Mouse (Mus musculus) stomach, embryonic 15.5 days (tissue): ENCODE measurements around the gene Pelp1. TPM values are rescaled to one million over a fixed set of nuclear protein-coding genes. Genes with fewer than 3 reads are reported as not detected.
"Not testable (repeated sequence)": the region's sequence is repeated elsewhere in the genome, so short reads cannot be mapped to it uniquely, and the experiment has no call there.

ENCODE experiments used
- ATAC-seq: fragments of 200-750 bp; cut with Nextera tagmentation; 2 replicates; pipeline ENCODE4 v1.8.0; 2017; ENCODE audit warnings: low read depth, moderate number of reproducible peaks, moderate TSS enrichment; ENCODE audit not compliant: insufficient read depth, low FRiP score
- H3K27ac ChIP-seq: fragments of 300-500 bp; sonication (generic); 2 replicates; pipeline ENCODE4 v1.5.1; 2015; ENCODE audit warnings: mild to moderate bottlenecking, inconsistent platforms
- H3K27me3 ChIP-seq: fragments of 300-500 bp; sonication (generic); replicated peaks from 2 replicates; pipeline ENCODE4 v1.6.1; 2015; ENCODE audit warnings: inconsistent platforms
- H3K36me3 ChIP-seq: fragments of 300-500 bp; sonication (generic); 2 replicates; pipeline ENCODE4 v1.6.1; 2015; ENCODE audit warnings: inconsistent platforms
- H3K4me1 ChIP-seq: fragments of 300-500 bp; sonication (generic); 2 replicates; pipeline ENCODE4 v1.6.1; 2015; ENCODE audit warnings: inconsistent platforms
- H3K4me2 ChIP-seq: fragments of 300-500 bp; sonication (generic); 2 replicates; pipeline ENCODE4 v1.6.1; 2015; ENCODE audit warnings: mild to moderate bottlenecking, inconsistent platforms
- H3K4me3 ChIP-seq: fragments of 300-500 bp; sonication (generic); replicated peaks from 2 replicates; pipeline ENCODE4 v1.5.1; 2015; ENCODE audit warnings: inconsistent platforms
- H3K9ac ChIP-seq: fragments of 300-500 bp; sonication (generic); 2 replicates; pipeline ENCODE4 v1.6.1; 2015; ENCODE audit warnings: inconsistent platforms
- H3K9me3 ChIP-seq: fragments of 300-500 bp; sonication (generic); 2 replicates; pipeline ENCODE4 v1.6.1; 2016; ENCODE audit warnings: inconsistent platforms
- WGBS: fragments of 180-500 bp; shearing (Covaris S2); methylation state at CpG from one replicate; pipeline ENCODE4 v1.1.7; 2015; 5-methylcytosine and 5-hydroxymethylcytosine counted together
- polyA plus RNA-seq: library from polyadenylated mRNA; unstranded; fragments of >200 nt; fragmentation: Nextera tagmentation; extraction: Ambion mirVana; gene quantifications from 2 replicates; pipeline ENCODE4 v1.2.1, GENCODE M21; 2015

Gene Pelp1
- polyA plus RNA-seq, 1 experiment from 2014 or later, result 31.5 TPM

DNA sequence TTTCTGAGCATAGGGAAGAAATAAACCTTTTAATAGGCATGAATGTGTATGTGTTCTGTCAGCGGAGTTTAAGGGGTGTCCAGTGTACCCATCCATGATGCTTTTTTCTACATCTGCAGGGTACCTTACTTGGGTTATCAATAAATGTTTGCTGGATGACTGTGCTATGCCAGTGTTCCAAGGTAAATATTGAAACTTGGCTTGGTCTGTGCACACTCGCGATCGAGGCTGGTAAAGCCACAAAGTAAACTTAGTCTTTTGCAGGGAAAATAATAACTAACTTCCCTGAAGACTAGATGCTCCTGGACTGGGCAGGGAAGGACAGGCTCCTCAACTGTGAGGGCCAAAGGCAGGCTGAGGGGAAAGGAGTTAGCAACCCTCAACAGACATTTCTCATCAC, 30.8 kb upstream of the Pelp1 start:
- 65% methylated on average over 4 of the region's 4 CpGs for WGBS
- H3K27me3 ChIP-seq, result no peaks in the 10 kb centered on the region
- no peak overlapping the region for H3K4me3 ChIP-seq
- peaks cover 18% of the 10 kb centered on the region for H3K36me3 ChIP-seq
- ATAC-seq, result no peak
- no peaks in the 10 kb centered on the region for H3K9me3 ChIP-seq
- H3K9ac ChIP-seq, result no peak overlapping the region
- H3K27ac ChIP-seq, result no peak overlapping the region
- no peak overlapping the region for H3K4me2 ChIP-seq
- H3K4me1 ChIP-seq, result no peaks in the 10 kb centered on the region

DNA sequence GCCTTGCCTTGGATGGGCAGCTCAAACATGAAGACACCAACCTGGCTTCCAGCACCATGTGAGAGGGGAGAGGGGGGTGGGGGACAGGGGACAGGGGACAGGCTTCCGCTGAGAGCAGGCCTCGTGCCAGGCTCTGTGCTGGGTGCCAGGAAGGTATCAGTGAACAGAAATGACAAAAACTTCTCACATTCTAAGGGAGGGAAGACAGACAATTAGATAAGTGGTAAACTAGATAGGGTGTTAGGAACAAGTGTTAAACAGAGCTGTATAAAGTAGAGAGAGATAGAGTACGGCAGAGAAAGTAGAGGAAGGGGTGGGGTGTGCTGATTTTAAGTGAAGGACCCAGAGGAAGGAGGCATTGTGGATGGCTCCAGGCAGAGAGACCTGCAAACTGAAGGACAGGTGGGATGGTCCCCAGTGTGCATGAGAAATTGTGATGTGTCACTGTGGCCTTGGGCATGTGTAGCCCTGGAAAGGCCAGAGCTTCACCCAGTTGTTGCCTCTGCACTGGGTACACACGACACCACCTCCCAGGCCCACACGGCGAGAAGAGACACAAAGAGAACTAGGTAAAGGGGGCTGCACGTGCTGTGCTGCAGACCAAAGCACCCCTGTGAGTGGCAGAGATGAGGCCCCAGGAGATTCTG, 29.0 kb upstream of the Pelp1 start:
- H3K36me3 ChIP-seq, result peaks cover 18% of the 10 kb centered on the region
- H3K4me3 ChIP-seq, result no peak overlapping the region
- H3K4me1 ChIP-seq, result no peaks in the 10 kb centered on the region
- no peak overlapping the region for H3K4me2 ChIP-seq
- no peak overlapping the region for H3K27ac ChIP-seq
- H3K9ac ChIP-seq, result no peak overlapping the region
- ATAC-seq, result no peak
- H3K9me3 ChIP-seq, result no peaks in the 10 kb centered on the region
- WGBS, result 86% methylated on average over 7 of the region's 7 CpGs
- H3K27me3 ChIP-seq, result no peaks in the 10 kb centered on the region

- Histone ChIP-seq H3K27me3 (no peaks in the 10 kb centered on the region), H3K9me3 (no peaks in the 10 kb centered on the region), H3K4me2 (no peak overlapping the region), H3K9ac (no peak overlapping the region), H3K36me3 (peaks cover 18% of the 10 kb centered on the region), H3K4me3 (no peak overlapping the region), H3K27ac (no peak overlapping the region), H3K4me1 (peaks cover 7% of the 10 kb centered on the region)
- no peak for ATAC-seq
- WGBS, result 77% methylated on average over 6 of the region's 6 CpGs
Observed at GRCm38 (mm10) chr11:70437426-70437825, 27.6 kb upstream of the Pelp1 start.

GRCm38 (mm10) chr11:70435476-70435875, 25.6 kb upstream of the Pelp1 start:
- H3K4me2 ChIP-seq, result no peak overlapping the region
- peaks cover 18% of the 10 kb centered on the region for H3K36me3 ChIP-seq
- H3K9me3 ChIP-seq, result no peaks in the 10 kb centered on the region
- no peak overlapping the region for H3K27ac ChIP-seq
- no peak overlapping the region for H3K4me3 ChIP-seq
- WGBS, result 63% methylated on average over 5 of the region's 5 CpGs
- H3K4me1 ChIP-seq, result peaks cover 7% of the 10 kb centered on the region
- H3K9ac ChIP-seq, result no peak overlapping the region
- ATAC-seq, result no peak
- H3K27me3 ChIP-seq, result no peaks in the 10 kb centered on the region

DNA sequence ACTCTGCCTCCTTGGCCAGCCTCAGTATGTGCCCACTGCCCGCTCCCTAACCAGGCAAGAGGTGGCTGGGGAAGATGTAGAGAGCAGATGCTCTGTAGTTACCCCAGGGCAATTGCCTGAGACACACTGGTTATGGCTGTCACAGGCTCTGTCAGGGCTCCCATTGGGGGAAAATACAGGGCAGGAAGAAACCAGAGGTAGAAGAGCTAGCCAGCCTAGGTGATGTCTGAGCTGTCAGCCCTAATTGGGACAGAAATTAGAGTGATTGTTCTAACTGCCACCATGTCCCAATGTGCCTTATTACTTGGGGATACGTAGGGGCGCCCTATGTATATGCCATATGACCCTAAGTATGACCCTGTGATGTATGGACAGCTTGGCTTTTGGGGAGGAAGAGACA, 24.1 kb upstream of the Pelp1 start:
- peaks cover 9% of the 10 kb centered on the region; the same call in 1 of the 2 replicates for H3K36me3 ChIP-seq
- H3K4me2 ChIP-seq, result peak overlapping the region; percentile 72; the same call in 1 of the 2 replicates
- H3K27me3 ChIP-seq, result no peaks in the 10 kb centered on the region
- 91% methylated on average over 3 of the region's 3 CpGs for WGBS
- no peak overlapping the region for H3K27ac ChIP-seq
- no peak overlapping the region for H3K9ac ChIP-seq
- H3K9me3 ChIP-seq, result no peaks in the 10 kb centered on the region
- ATAC-seq, result no peak
- H3K4me1 ChIP-seq, result peaks cover 7% of the 10 kb centered on the region
- peak overlapping the region; percentile 65; the same call in 1 of the 2 replicates for H3K4me3 ChIP-seq

DNA sequence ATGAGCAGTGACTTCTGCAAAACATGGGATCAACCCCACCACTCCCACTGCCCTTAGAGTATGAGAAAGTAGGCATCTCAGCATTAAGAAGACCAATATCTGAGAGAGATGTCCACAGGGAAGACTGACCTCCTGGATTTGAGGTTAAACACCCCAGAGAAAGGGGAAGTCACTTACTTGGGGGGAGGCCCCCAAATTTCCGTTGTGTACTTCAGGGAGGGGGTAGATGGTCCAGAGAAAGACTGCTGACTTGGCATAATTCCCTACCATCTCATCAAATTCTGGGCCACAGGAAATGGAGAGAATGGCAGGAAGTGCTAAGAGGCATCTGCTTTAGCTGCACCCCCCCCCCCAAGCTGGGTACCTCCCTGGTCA, 23.7 kb upstream of the Pelp1 start:
- Histone ChIP-seq H3K9ac (no peak overlapping the region), H3K4me1 (peaks cover 7% of the 10 kb centered on the region), H3K36me3 (peaks cover 9% of the 10 kb centered on the region; the same call in 1 of the 2 replicates), H3K27me3 (no peaks in the 10 kb centered on the region), H3K4me2 (peak overlapping the region; percentile 72), H3K4me3 (peak overlapping the region; percentile 65), H3K9me3 (no peaks in the 10 kb centered on the region), H3K27ac (no peak overlapping the region)
- WGBS, result 71% methylated on average over 1 of the region's 1 CpGs
- ATAC-seq, result no peak

DNA sequence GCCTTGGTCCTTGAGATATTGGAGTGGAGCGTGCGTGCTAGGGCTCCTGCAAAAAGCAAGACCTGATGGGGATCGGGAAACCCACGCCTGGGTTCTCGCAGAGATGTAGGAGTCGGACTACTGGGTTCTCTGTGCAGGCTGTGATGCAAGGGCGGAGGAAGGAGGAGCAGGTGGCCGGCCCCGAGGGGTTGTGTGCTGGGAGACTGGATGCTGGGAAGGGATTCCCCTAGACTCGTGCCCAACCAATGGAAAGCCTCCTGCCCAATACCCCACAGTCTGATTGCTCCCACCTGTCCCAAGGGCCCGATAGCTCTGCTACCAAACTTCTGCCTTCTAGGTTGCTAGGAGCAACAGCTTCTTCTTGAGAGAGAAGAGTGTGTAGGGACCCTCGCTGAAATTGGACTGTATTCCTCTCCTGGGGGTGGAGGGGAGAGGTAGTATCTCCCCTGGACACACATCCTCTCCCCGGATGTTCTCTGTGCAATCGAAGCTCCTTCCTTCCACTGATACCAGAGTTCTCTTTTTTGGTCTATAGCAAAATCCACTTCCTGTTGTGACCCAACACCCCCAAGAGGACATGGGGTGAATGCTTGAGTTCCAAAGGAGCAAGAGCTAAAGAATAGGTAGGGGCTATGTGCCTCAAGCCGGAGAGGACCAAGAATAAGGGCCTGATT, 23.2 kb upstream of the Pelp1 start:
- Histone ChIP-seq H3K4me3 (peak overlapping the region; percentile 65), H3K9ac (peak overlapping the region; percentile 66), H3K27me3 (no peaks in the 10 kb centered on the region), H3K36me3 (peaks cover 5% of the 10 kb centered on the region; the same call in 1 of the 2 replicates), H3K4me2 (peak overlapping the region; percentile 72), H3K9me3 (no peaks in the 10 kb centered on the region), H3K27ac (peak overlapping the region; percentile 76), H3K4me1 (peaks cover 7% of the 10 kb centered on the region)
- ATAC-seq, result 0 out of 2 replicates have a peak, but pooled peaks have one; percentile 0
- 10% methylated on average over 15 of the region's 15 CpGs for WGBS

DNA sequence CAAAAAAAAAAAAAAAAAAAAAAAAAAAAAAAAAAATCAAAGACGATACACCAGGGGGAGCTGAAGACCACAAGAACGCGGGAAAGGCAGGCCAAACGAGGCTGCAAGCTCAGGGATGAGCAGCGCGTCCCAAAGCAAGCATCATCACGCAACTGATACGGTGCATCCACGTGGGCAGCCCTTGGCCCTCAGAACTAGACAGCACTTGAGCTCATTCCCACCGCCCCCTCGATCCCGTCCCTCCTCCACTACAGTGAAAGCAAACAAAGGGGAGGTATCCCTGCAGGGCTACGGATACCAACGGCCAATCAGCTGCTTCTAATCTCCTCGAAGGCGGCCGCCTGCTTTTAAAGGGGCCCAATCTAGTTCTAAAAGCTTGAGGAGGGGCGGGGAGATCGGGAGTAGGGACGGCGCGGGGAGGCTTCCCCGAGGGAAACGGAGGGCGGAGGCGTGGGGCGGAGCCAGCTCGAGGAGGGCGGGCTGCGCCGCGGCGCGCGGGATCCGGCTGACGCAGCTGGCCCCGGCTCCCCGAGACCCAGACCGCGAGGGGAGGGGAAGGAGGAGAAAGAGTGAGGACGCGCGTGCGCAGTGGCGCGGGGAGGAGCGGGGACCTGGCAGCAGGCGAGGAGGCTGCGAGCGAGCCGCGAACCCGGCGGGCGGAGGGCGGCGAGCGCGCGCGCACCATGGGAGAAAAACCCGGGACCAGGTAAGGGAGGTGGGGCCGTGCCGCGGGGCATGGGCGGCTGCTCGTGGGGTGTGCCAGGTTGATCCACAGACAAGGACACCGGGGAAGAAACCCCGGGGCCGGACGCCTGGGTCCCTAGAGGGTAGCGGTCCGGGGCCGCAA, 22.4 kb upstream of the Pelp1 start, which contains the start of gene Arrb2:
Gene Arrb2, plus strand, starts transcription at position 588 of the 847 bp plus-strand sequence.
- peak; percentile 95 for ATAC-seq
- Histone ChIP-seq H3K27me3 (no peaks in the 10 kb centered on the region), H3K4me1 (peaks cover 7% of the 10 kb centered on the region), H3K9ac (peak within 1 kb of the TSS; percentile 66), H3K4me2 (peak within 1 kb of the TSS; percentile 72), H3K36me3 (no peaks in the 10 kb centered on the region), H3K27ac (peak within 1 kb of the TSS; percentile 76), H3K4me3 (peak within 1 kb of the TSS; percentile 65), H3K9me3 (no peaks in the 10 kb centered on the region)
- WGBS, result under 1% methylated on average over 74 of the region's 75 CpGs

DNA sequence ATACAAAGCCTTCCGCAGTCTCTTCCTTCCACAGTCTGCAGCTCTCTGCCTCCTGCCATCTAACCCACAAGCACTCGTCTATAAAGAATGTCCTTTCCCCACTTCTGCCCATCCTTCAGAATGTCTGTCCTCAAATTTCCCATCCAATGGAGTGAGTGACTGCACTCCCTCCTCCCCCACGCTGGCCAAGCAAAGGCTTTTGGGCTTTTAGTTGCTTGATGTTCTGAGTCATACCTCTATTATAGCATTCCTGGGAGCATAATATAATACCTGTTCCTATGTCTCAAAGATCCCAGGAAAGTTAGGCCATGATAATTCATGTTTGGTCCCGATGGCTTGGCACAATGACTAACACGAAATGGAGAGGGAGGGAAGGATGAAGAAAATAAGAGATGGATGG, 21.7 kb upstream of the Pelp1 start:
- Histone ChIP-seq H3K27ac (peak overlapping the region; percentile 31; the same call in 1 of the 2 replicates), H3K4me2 (peak overlapping the region; percentile 72; the same call in 1 of the 2 replicates), H3K36me3 (no peaks in the 10 kb centered on the region), H3K9ac (no peak overlapping the region), H3K4me1 (peaks cover 7% of the 10 kb centered on the region), H3K27me3 (no peaks in the 10 kb centered on the region), H3K4me3 (peak overlapping the region; percentile 1; the same call in 1 of the 2 replicates), H3K9me3 (no peaks in the 10 kb centered on the region)
- WGBS, result 30% methylated on average over 5 of the region's 5 CpGs
- ATAC-seq, result no peak

- not testable (repeated sequence) for H3K4me1 ChIP-seq, H3K27ac ChIP-seq, H3K4me2 ChIP-seq, ATAC-seq, H3K4me3 ChIP-seq, H3K27me3 ChIP-seq, H3K9ac ChIP-seq, H3K9me3 ChIP-seq, H3K36me3 ChIP-seq
- 73% methylated on average over 6 of the region's 6 CpGs for WGBS
Observed at GRCm38 (mm10) chr11:70426598-70426997, 16.8 kb upstream of the Pelp1 start.

DNA sequence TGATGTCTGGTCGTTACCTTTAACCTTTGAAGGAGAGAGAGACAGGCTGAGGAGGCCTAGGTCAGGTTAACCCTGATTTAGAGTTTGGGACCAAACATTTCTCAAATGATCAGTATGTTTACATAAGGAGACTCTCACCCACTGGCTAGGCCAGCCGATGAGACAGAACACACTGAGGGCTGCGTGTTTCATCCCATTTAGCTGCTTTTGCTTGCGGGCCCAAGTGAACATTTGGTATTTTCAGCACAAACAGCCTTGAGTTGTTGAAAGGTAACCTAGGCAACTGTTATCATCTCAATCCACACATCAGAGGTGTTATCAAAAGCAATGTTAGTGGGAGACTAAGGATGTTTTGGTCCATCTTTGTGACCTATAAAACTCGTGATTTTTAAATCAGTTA, 9.7 kb upstream of the Pelp1 start:
- ATAC-seq, result no peak
- 28% methylated on average over 5 of the region's 5 CpGs for WGBS

More for the DNA sequence above, 9.7 kb upstream of the Pelp1 start:
- no peak overlapping the region for H3K4me3 ChIP-seq
- no peaks in the 10 kb centered on the region for H3K9me3 ChIP-seq
- H3K4me1 ChIP-seq, result no peaks in the 10 kb centered on the region
- no peak overlapping the region for H3K4me2 ChIP-seq
- H3K9ac ChIP-seq, result no peak overlapping the region
- H3K27ac ChIP-seq, result no peak overlapping the region
- H3K36me3 ChIP-seq, result no peaks in the 10 kb centered on the region
- H3K27me3 ChIP-seq, result no peaks in the 10 kb centered on the region
